ENCODE assay signal across 15 mouse cellular contexts in the genomic region with DNA sequence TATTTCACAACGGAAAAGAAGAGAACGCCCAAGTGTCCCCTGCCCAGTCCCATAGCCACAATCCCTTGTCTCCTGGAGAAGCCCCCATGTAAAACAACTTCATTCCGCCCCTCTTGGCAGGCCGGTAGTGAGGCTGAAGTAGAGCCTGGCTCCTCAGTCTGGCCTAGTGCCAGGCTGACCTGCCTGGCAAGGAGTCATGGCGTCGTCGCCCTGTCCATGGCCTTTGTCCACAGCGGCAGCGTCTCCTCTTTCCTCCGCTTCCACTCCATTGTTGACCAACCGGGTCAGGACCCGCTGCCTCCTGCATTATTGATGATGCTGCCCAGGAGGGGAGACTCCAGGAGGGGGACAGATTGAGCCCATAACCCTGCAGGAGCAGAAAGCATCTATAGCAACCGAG. TPM values are rescaled to one million over a fixed set of nuclear protein-coding genes. Genes with fewer than 3 reads are reported as not detected.
DNase-seq lines count a peak whose midpoint lies in the region; ATAC-seq and TF ChIP-seq lines count a peak whose summit lies in the region.
"Had no signal": no experiment of that assay in that cellular context is flagged by ENCODE, and none has a peak within 500 bp of the region (broad histone marks: within the 10 kb centered on the region; RNA-seq: fewer than 3 reads in every experiment).

No protein-coding gene starts in this region.

- TF ChIP-seq POLR2A in heart, adult 2 months (IDR thresholded peaks at IDR 0.05; ENCODE audit: insufficient read depth, low read depth, low read length), result no peak
- TF ChIP-seq POLR2A in liver, adult 2 months (IDR thresholded peaks at IDR 0.05; ENCODE audit: extremely low read depth, insufficient read depth, low read length), result no peak

- WGBS in heart, embryonic 16.5 days, result 55% methylated on average over 13 of the region's 13 CpGs
- WGBS in heart, adult 2 months, result 58% methylated on average over 13 of the region's 13 CpGs
- 33% methylated on average over 13 of the region's 13 CpGs for WGBS in liver, adult 2 months
- WGBS in liver, embryonic 12.5 days (ENCODE audit: insufficient replicate concordance), result 69% methylated on average over 13 of the region's 13 CpGs
- 62% methylated on average over 13 of the region's 13 CpGs for WGBS in embryonic facial prominence, embryonic 10.5 days

- no peak overlapping the region for H3K27ac ChIP-seq in heart, embryonic 16.5 days (ENCODE audit: low read length)
- no peak overlapping the region for H3K27ac ChIP-seq in heart, adult 2 months
- H3K27ac ChIP-seq in liver, adult 2 months (replicated peaks; ENCODE audit: insufficient read depth, low read depth, low read length), result no peak overlapping the region
- no peak overlapping the region for H3K27ac ChIP-seq in liver, embryonic 12.5 days
- H3K27ac ChIP-seq in embryonic facial prominence, embryonic 10.5 days (replicated peaks), result no peak overlapping the region
- H3K27ac ChIP-seq: forebrain, embryonic 13.5 days; stomach, postnatal 0 days had no signal

- no peak overlapping the region for H3K4me2 ChIP-seq in heart, embryonic 16.5 days (ENCODE audit: low read depth, low read length)
- H3K4me2 ChIP-seq in liver, embryonic 12.5 days, result no peak overlapping the region

- H3K4me3 ChIP-seq in heart, embryonic 16.5 days (ENCODE audit: low read length), result no peak overlapping the region
- H3K4me3 ChIP-seq in heart, adult 2 months, result no peak overlapping the region
- no peak overlapping the region for H3K4me3 ChIP-seq in liver, adult 2 months (ENCODE audit: insufficient read depth, low read depth, low read length)
- no peak overlapping the region for H3K4me3 ChIP-seq in liver, embryonic 12.5 days
- 0 out of 2 replicates have a peak overlapping the region, but pooled peaks have one; percentile 54 for H3K4me3 ChIP-seq in embryonic facial prominence, embryonic 10.5 days

- H3K9ac ChIP-seq in heart, embryonic 16.5 days (ENCODE audit: low read length), result peak overlapping the region; percentile 41; the same call in 1 of the 2 replicates
- no peak overlapping the region for H3K9ac ChIP-seq in heart, adult 2 months (ENCODE audit: low read depth, low read length)
- no peak overlapping the region for H3K9ac ChIP-seq in liver, adult 2 months (ENCODE audit: low read depth, low read length)
- H3K9ac ChIP-seq in liver, embryonic 12.5 days, result no peak overlapping the region

- H3K9me3 ChIP-seq in heart, embryonic 16.5 days (replicated peaks; ENCODE audit: control insufficient read depth, low read length), result peaks cover 4% of the 10 kb centered on the region
- H3K9me3 ChIP-seq in liver, embryonic 12.5 days (replicated peaks), result 0 out of 2 replicates have a peak, but pooled peaks cover 7% of the 10 kb centered on the region
- H3K9me3 ChIP-seq in embryonic facial prominence, embryonic 10.5 days, result no peaks in the 10 kb centered on the region
- H3K9me3 ChIP-seq: forebrain, embryonic 13.5 days had no signal

- peaks cover 34% of the 10 kb centered on the region for H3K27me3 ChIP-seq in heart, embryonic 16.5 days (ENCODE audit: control insufficient read depth, insufficient read depth, low read length)
- peaks cover 11% of the 10 kb centered on the region for H3K27me3 ChIP-seq in heart, adult 2 months (ENCODE audit: control insufficient read depth, insufficient read depth, low read length)
- H3K27me3 ChIP-seq in liver, adult 2 months (ENCODE audit: control insufficient read depth, insufficient read depth, low read length), result no peaks in the 10 kb centered on the region
- H3K27me3 ChIP-seq in liver, embryonic 12.5 days (replicated peaks), result peaks cover 79% of the 10 kb centered on the region
- H3K27me3 ChIP-seq in embryonic facial prominence, embryonic 10.5 days (replicated peaks; ENCODE audit: low read depth, poor library complexity, severe bottlenecking), result peaks cover 81% of the 10 kb centered on the region
- H3K27me3 ChIP-seq: Patski had no signal

- no peaks in the 10 kb centered on the region for H3K79me2 ChIP-seq in heart, adult 2 months (replicated peaks; ENCODE audit: control insufficient read depth, insufficient read depth, low read length)
- H3K79me2 ChIP-seq in liver, adult 2 months (ENCODE audit: control insufficient read depth, insufficient read depth, low read length), result no peaks in the 10 kb centered on the region

- ATAC-seq in heart, embryonic 16.5 days (replicated peaks; ENCODE audit: extremely low read depth, insufficient read depth, low FRiP score), result no peak
- no peak for ATAC-seq in liver, embryonic 12.5 days
- ATAC-seq in granulocyte monocyte progenitor cell, adult 5-6 weeks (replicated peaks; ENCODE audit: poor library complexity, severe bottlenecking), result no peak
- ATAC-seq: CD4-positive, CD25-positive, alpha-beta regulatory T cell, adult 4 months; forebrain, embryonic 13.5 days; Patski had no signal

- TF ChIP-seq CTCF in heart, adult 2 months (IDR thresholded peaks at IDR 0.05), result no peak
- no peak for TF ChIP-seq CTCF in liver, adult 2 months (IDR thresholded peaks at IDR 0.05; ENCODE audit: low read depth, low read length)

- TF ChIP-seq EP300 in heart, adult 2 months (IDR thresholded peaks at IDR 0.05; ENCODE audit: insufficient read depth, low read depth, low read length), result no peak

- intact Hi-C loops in heart, adult 2 months (cut with DNase I), result loop anchor here (2.0 kb wide), 1 partner anchor 33 kb away; a partner anchor contains a TSS

- peaks cover 15% of the 10 kb centered on the region for H3K4me1 ChIP-seq in heart, embryonic 16.5 days (ENCODE audit: control insufficient read depth, insufficient read depth, low read length)
- no peaks in the 10 kb centered on the region for H3K4me1 ChIP-seq in heart, adult 2 months (ENCODE audit: control insufficient read depth, insufficient read depth, low read length)
- H3K4me1 ChIP-seq in liver, adult 2 months (ENCODE audit: control insufficient read depth, insufficient read depth, low read length), result peaks cover 13% of the 10 kb centered on the region; the same call in 1 of the 2 replicates
- peaks cover 14% of the 10 kb centered on the region for H3K4me1 ChIP-seq in liver, embryonic 12.5 days
- H3K4me1 ChIP-seq in embryonic facial prominence, embryonic 10.5 days, result peaks cover 21% of the 10 kb centered on the region

- peaks cover 2% of the 10 kb centered on the region; the same call in 1 of the 2 replicates for H3K36me3 ChIP-seq in heart, embryonic 16.5 days (ENCODE audit: control insufficient read depth, insufficient read depth)
- no peaks in the 10 kb centered on the region for H3K36me3 ChIP-seq in heart, adult 2 months (ENCODE audit: control insufficient read depth, insufficient read depth, low read length)
- H3K36me3 ChIP-seq in liver, adult 2 months (ENCODE audit: control insufficient read depth, insufficient read depth, low read length), result 0 out of 2 replicates have a peak, but pooled peaks cover 3% of the 10 kb centered on the region
- H3K36me3 ChIP-seq in liver, embryonic 12.5 days, result peaks cover 31% of the 10 kb centered on the region
- peaks cover 20% of the 10 kb centered on the region for H3K36me3 ChIP-seq in embryonic facial prominence, embryonic 10.5 days (replicated peaks)

- DNase-seq in heart, adult 2 months, result no peak
- peak; percentile 71 for DNase-seq in liver, adult 2 months (ENCODE audit: extremely low read depth, low read depth, low spot score)
- DNase-seq in embryonic facial prominence, embryonic 10.5 days (ENCODE audit: low spot score), result no peak
- DNase-seq in kidney, postnatal 25 days, result peak; percentile 61 to 76
- DNase-seq: cerebellum, postnatal 36 days; lung, adult 18-20 months; thymus, postnatal 36 days had no signal

RNA-seq across cellular contexts. Expression of a gene that starts 0.3 kb away (rescaled TPM):
- polyA plus RNA-seq in heart, embryonic 16.5 days (2015; fragmentation: Nextera tagmentation; extraction: Ambion mirVana), result 0.17 and 1.7 TPM in 2 replicates
- total RNA-seq in heart, adult 2 months (2021), result under 1 TPM in 1 of 2 experiments, not detected in 1; 0.05 TPM
- 0.20 and 0.29 TPM in 2 replicates for polyA plus RNA-seq in heart, adult 2 months (2012; rRNA removed)
- 0.07 and 0.28 TPM in 2 replicates for total RNA-seq in liver, adult 2 months (2014; rRNA removed)
- 0.51 and 0.56 TPM in 2 replicates for polyA plus RNA-seq in liver, adult 2 months (2012; rRNA removed)
- 0.38 and 0.83 TPM in 2 replicates for polyA plus RNA-seq in liver, embryonic 12.5 days (2016; fragmentation: Nextera tagmentation; extraction: Ambion mirVana)
- polyA plus RNA-seq in embryonic facial prominence, embryonic 10.5 days (2016; fragmentation: Nextera tagmentation; extraction: Ambion mirVana), result 0.07 and 0.16 TPM in 2 replicates
- total RNA-seq in granulocyte monocyte progenitor cell, adult 5-6 weeks (2014; fragmentation: Nextera tagmentation), result 4.4 and 5.4 TPM in 2 replicates
- 1.1 and 2.1 TPM in 2 replicates for total RNA-seq in granulocyte monocyte progenitor cell, adult 5-6 weeks (2017)
- total RNA-seq: gastrocnemius, adult 8-10 months had no signal
- polyA plus RNA-seq: CD4-positive, CD25-positive, alpha-beta regulatory T cell, adult 4 months had no signal

RNA-seq across cellular contexts. Expression of a gene that starts 34.1 kb away (rescaled TPM):
- polyA plus RNA-seq in heart, embryonic 16.5 days (2015; fragmentation: Nextera tagmentation; extraction: Ambion mirVana), result 17.7 and 18.2 TPM in 2 replicates
- 10 to 100 TPM; 18.4 to 20.3 TPM for total RNA-seq in heart, adult 2 months (2021)
- polyA plus RNA-seq in heart, adult 2 months (2012; rRNA removed), result 19.4 and 20.2 TPM in 2 replicates
- total RNA-seq in liver, adult 2 months (2014; rRNA removed), result 15.8 and 17.2 TPM in 2 replicates
- 46.8 and 52.7 TPM in 2 replicates for polyA plus RNA-seq in liver, adult 2 months (2012; rRNA removed)
- polyA plus RNA-seq in liver, embryonic 12.5 days (2016; fragmentation: Nextera tagmentation; extraction: Ambion mirVana), result 13.4 and 14.3 TPM in 2 replicates
- 15.3 and 15.5 TPM in 2 replicates for polyA plus RNA-seq in embryonic facial prominence, embryonic 10.5 days (2016; fragmentation: Nextera tagmentation; extraction: Ambion mirVana)
- 4.2 and 11.3 TPM in 2 replicates for total RNA-seq in granulocyte monocyte progenitor cell, adult 5-6 weeks (2014; fragmentation: Nextera tagmentation)
- 2.8 and 4.1 TPM in 2 replicates for total RNA-seq in granulocyte monocyte progenitor cell, adult 5-6 weeks (2017)

RNA-seq across cellular contexts. Expression of a gene that starts 41.8 kb away (rescaled TPM):
- 68.4 and 82.9 TPM in 2 replicates for polyA plus RNA-seq in heart, embryonic 16.5 days (2015; fragmentation: Nextera tagmentation; extraction: Ambion mirVana)
- 10 to 100 TPM; 10.2 to 17.8 TPM for total RNA-seq in heart, adult 2 months (2021)
- polyA plus RNA-seq in heart, adult 2 months (2012; rRNA removed), result 21.8 and 32.8 TPM in 2 replicates
- total RNA-seq in liver, adult 2 months (2014; rRNA removed), result 0.13 TPM in 1 of 2 replicates, not detected in the other
- polyA plus RNA-seq in liver, adult 2 months (2012; rRNA removed), result 0.14 and 0.38 TPM in 2 replicates
- polyA plus RNA-seq in liver, embryonic 12.5 days (2016; fragmentation: Nextera tagmentation; extraction: Ambion mirVana), result 47.5 and 48.9 TPM in 2 replicates
- 1.5 and 1.8 TPM in 2 replicates for polyA plus RNA-seq in embryonic facial prominence, embryonic 10.5 days (2016; fragmentation: Nextera tagmentation; extraction: Ambion mirVana)
- 7.1 and 10.4 TPM in 2 replicates for total RNA-seq in granulocyte monocyte progenitor cell, adult 5-6 weeks (2014; fragmentation: Nextera tagmentation)
- 3.5 and 7.8 TPM in 2 replicates for total RNA-seq in granulocyte monocyte progenitor cell, adult 5-6 weeks (2017)

RNA-seq across cellular contexts. Expression of a gene that starts 43.4 kb away (rescaled TPM):
- polyA plus RNA-seq in heart, embryonic 16.5 days (2015; fragmentation: Nextera tagmentation; extraction: Ambion mirVana), result 26.2 and 28.3 TPM in 2 replicates
- 1 to 10 TPM; 7.2 to 9.3 TPM for total RNA-seq in heart, adult 2 months (2021)
- 15.9 and 16.3 TPM in 2 replicates for polyA plus RNA-seq in heart, adult 2 months (2012; rRNA removed)
- 4.0 and 5.8 TPM in 2 replicates for total RNA-seq in liver, adult 2 months (2014; rRNA removed)
- polyA plus RNA-seq in liver, adult 2 months (2012; rRNA removed), result 11.2 and 15.6 TPM in 2 replicates
- polyA plus RNA-seq in liver, embryonic 12.5 days (2016; fragmentation: Nextera tagmentation; extraction: Ambion mirVana), result 23.5 and 25.6 TPM in 2 replicates
- 40.3 and 40.6 TPM in 2 replicates for polyA plus RNA-seq in embryonic facial prominence, embryonic 10.5 days (2016; fragmentation: Nextera tagmentation; extraction: Ambion mirVana)
- total RNA-seq in granulocyte monocyte progenitor cell, adult 5-6 weeks (2014; fragmentation: Nextera tagmentation), result 21.9 and 22.5 TPM in 2 replicates
- total RNA-seq in granulocyte monocyte progenitor cell, adult 5-6 weeks (2017), result 8.5 and 18.6 TPM in 2 replicates

RNA-seq across cellular contexts. Expression of a gene that starts 44.5 kb away (rescaled TPM):
- 18.9 and 22.1 TPM in 2 replicates for polyA plus RNA-seq in heart, embryonic 16.5 days (2015; fragmentation: Nextera tagmentation; extraction: Ambion mirVana)
- 10 to 100 TPM; 40.5 to 43.8 TPM for total RNA-seq in heart, adult 2 months (2021)
- polyA plus RNA-seq in heart, adult 2 months (2012; rRNA removed), result 38.5 TPM in 2 replicates
- total RNA-seq in liver, adult 2 months (2014; rRNA removed), result 2.9 and 3.8 TPM in 2 replicates
- polyA plus RNA-seq in liver, adult 2 months (2012; rRNA removed), result 8.9 and 9.7 TPM in 2 replicates
- 8.3 and 9.2 TPM in 2 replicates for polyA plus RNA-seq in liver, embryonic 12.5 days (2016; fragmentation: Nextera tagmentation; extraction: Ambion mirVana)
- polyA plus RNA-seq in embryonic facial prominence, embryonic 10.5 days (2016; fragmentation: Nextera tagmentation; extraction: Ambion mirVana), result 20.3 and 20.4 TPM in 2 replicates
- 1.9 and 5.1 TPM in 2 replicates for total RNA-seq in granulocyte monocyte progenitor cell, adult 5-6 weeks (2014; fragmentation: Nextera tagmentation)
- total RNA-seq in granulocyte monocyte progenitor cell, adult 5-6 weeks (2017), result 1.7 and 3.5 TPM in 2 replicates

Comparison
In these comparisons a context has a peak if more than half of its experiments do, and no peak if none do; other contexts are left out.
1. DNase-seq: peak in liver, adult 2 months (single experiment) and kidney, postnatal 25 days (2 of 2); none in heart, adult 2 months (0 of 2) and embryonic facial prominence, embryonic 10.5 days (single experiment).